Mouse (Mus musculus): Measurements from ENCODE around the gene Flnb.
A peak's percentile ranks its signal among the peaks of the same experiment; 100 is the strongest.

GRCm38 (mm10) chr14:7944349-7945039 lies 126.7 kb downstream of the Flnb start:
- TF ChIP-seq POLR2A (IDR thresholded peaks at IDR 0.05; ENCODE audit: low read depth, low read length) (no peak), GABPA (IDR thresholded peaks at IDR 0.05; ENCODE audit: insufficient replicate concordance, low read depth, low read length) (no peak), ZKSCAN1 (IDR thresholded peaks at IDR 0.05; ENCODE audit: borderline replicate concordance, low read depth, low read length) (no peak), CTCF (conservative IDR thresholded peaks at IDR 0.05 in 1 of 2, IDR thresholded peaks at IDR 0.05 in 1 of 2; ENCODE audit: low read depth in 2 of 2, low read length in 2 of 2) (peak in 1 of 2 experiments; percentile 64; a peak in 3 of 4 replicates), JUN (IDR thresholded peaks at IDR 0.05; ENCODE audit: insufficient read depth, low read depth, low read length) (no peak), CHD2 (IDR thresholded peaks at IDR 0.05; ENCODE audit: low read length) (0 out of 2 replicates have a peak, but pooled peaks have one; percentile 18), E2F4 (IDR thresholded peaks at IDR 0.05; ENCODE audit: insufficient replicate concordance, low read depth, low read length) (no peak), MAX (IDR thresholded peaks at IDR 0.05; ENCODE audit: low read length) (peak; percentile 74)
